Mouse (Mus musculus) embryonic facial prominence, embryonic 12.5 days (tissue): ENCODE data around the gene Prr13. TPM values are rescaled to one million over a fixed set of nuclear protein-coding genes. Genes with fewer than 3 reads are reported as not detected.

Source experiments
- ATAC-seq: fragments of 200-750 bp; cut with Nextera tagmentation; 2 replicates; pipeline ENCODE4 v1.8.0; 2017; ENCODE audit not compliant: insufficient number of reproducible peaks, insufficient read depth, low FRiP score, low TSS enrichment
- H3K27ac ChIP-seq: fragments of 300-500 bp; sonication (generic); 2 replicates; pipeline ENCODE4 v1.5.1; 2016; ENCODE audit warnings: mild to moderate bottlenecking
- H3K27me3 ChIP-seq: fragments of 300-500 bp; sonication (generic); 2 replicates; pipeline ENCODE4 v1.6.1; 2016; ENCODE audit warnings: mild to moderate bottlenecking, moderate library complexity
- H3K36me3 ChIP-seq: fragments of 300-500 bp; sonication (generic); 2 replicates; pipeline ENCODE4 v1.6.1; 2016; ENCODE audit warnings: mild to moderate bottlenecking
- H3K4me1 ChIP-seq: fragments of 300-500 bp; sonication (generic); 2 replicates; pipeline ENCODE4 v1.6.1; 2016
- H3K4me2 ChIP-seq: fragments of 300-500 bp; sonication (generic); replicated peaks from 2 replicates; pipeline ENCODE4 v1.6.1; 2016; ENCODE audit warnings: mild to moderate bottlenecking, moderate library complexity
- H3K4me3 ChIP-seq: fragments of 300-500 bp; sonication (generic); 2 replicates; pipeline ENCODE4 v1.5.1; 2016; ENCODE audit warnings: mild to moderate bottlenecking
- H3K9ac ChIP-seq: fragments of 300-500 bp; sonication (generic); 2 replicates; pipeline ENCODE4 v1.6.1; 2016; ENCODE audit warnings: mild to moderate bottlenecking, moderate library complexity
- H3K9me3 ChIP-seq: fragments of 300-500 bp; sonication (generic); 2 replicates; pipeline ENCODE4 v1.6.1; 2016; ENCODE audit warnings: mild to moderate bottlenecking, moderate library complexity
- WGBS: fragments of 180-500 bp; shearing (Covaris S2); methylation state at CpG from one replicate; pipeline ENCODE4 v1.1.7; 2016; 5-methylcytosine and 5-hydroxymethylcytosine counted together
- polyA plus RNA-seq: library from polyadenylated mRNA; unstranded; fragments of >200 nt; fragmentation: Nextera tagmentation; extraction: Ambion mirVana; gene quantifications from 2 replicates; pipeline ENCODE4 v1.2.1, GENCODE M21; 2016

The Prr13 gene
- polyA plus RNA-seq, 1 experiment from 2014 or later, result 59.0 TPM

GRCm38 (mm10) chr15:102487664-102488063 lies 28.8 kb downstream of the Prr13 start:
- Histone ChIP-seq H3K4me1 (no peaks in the 10 kb centered on the region), H3K27me3 (no peaks in the 10 kb centered on the region), H3K36me3 (peaks cover 83% of the 10 kb centered on the region), H3K9me3 (no peaks in the 10 kb centered on the region), H3K27ac (no peak overlapping the region), H3K4me3 (no peak overlapping the region), H3K4me2 (no peak overlapping the region), H3K9ac (no peak overlapping the region)
- ATAC-seq, result no peak
- WGBS, result 66% methylated on average over 1 of the region's 1 CpGs

DNA sequence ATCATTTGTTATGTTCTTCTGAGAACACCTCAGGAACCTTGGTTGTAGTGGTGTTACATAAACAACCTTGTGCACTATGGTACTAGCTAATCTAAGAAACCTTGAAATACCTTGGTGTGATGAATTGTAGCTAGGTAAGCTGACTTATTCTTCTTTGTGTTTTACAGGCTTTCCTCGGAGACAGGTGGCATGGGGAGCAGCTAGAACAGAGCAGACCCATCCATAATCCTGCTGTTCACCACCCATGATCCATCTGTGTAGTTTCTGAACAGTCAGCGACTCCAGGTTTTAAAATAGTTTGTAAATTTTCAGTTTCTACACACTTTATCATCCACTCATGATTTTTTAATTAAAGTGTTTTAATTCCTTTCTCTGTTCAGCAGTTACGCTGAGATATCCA lies 39.5 kb downstream of the Prr13 start:
- peaks cover 80% of the 10 kb centered on the region for H3K36me3 ChIP-seq
- no peak for ATAC-seq
- no peak overlapping the region for H3K4me2 ChIP-seq
- no peak overlapping the region for H3K4me3 ChIP-seq
- 94% methylated on average over 3 of the region's 3 CpGs for WGBS
- H3K27ac ChIP-seq, result no peak overlapping the region
- H3K27me3 ChIP-seq, result no peaks in the 10 kb centered on the region
- H3K4me1 ChIP-seq, result no peaks in the 10 kb centered on the region
- H3K9me3 ChIP-seq, result no peaks in the 10 kb centered on the region
- no peak overlapping the region for H3K9ac ChIP-seq

- Histone ChIP-seq H3K4me3 (no peak overlapping the region), H3K27me3 (no peaks in the 10 kb centered on the region), H3K27ac (no peak overlapping the region), H3K4me2 (no peak overlapping the region), H3K9ac (no peak overlapping the region), H3K36me3 (peaks cover 81% of the 10 kb centered on the region), H3K4me1 (no peaks in the 10 kb centered on the region), H3K9me3 (no peaks in the 10 kb centered on the region)
- no peak for ATAC-seq
- 79% methylated on average over 3 of the region's 3 CpGs for WGBS
Observed at GRCm38 (mm10) chr15:102499370-102499769, 40.5 kb downstream of the Prr13 start.

GRCm38 (mm10) chr15:102499851-102500250 lies 41.0 kb downstream of the Prr13 start:
- no peak for ATAC-seq

DNA sequence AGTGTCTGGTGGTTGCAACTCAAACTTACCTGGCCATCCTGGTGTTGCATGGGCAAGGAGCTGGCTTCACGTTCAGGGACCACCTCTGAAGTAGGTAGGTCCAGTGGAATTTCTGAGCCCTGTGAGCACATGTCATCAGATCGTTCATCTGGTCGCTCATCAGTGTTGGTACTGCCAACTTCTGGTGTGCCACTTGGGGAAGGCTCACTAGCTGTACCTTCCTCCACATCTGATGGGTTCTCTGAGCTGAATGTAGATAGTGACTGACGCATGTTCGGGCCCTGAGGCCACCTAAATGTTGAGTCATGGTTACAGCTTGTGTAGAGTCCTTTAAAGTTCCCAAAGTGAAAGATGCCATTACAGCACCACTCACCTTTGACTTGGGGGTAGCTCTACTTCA lies 41.7 kb downstream of the Prr13 start:
- H3K4me2 ChIP-seq, result no peak overlapping the region
- no peak overlapping the region for H3K4me3 ChIP-seq
- no peak for ATAC-seq
- WGBS, result 89% methylated on average over 5 of the region's 5 CpGs
- H3K9me3 ChIP-seq, result no peaks in the 10 kb centered on the region
- H3K9ac ChIP-seq, result no peak overlapping the region
- H3K27ac ChIP-seq, result no peak overlapping the region
- no peaks in the 10 kb centered on the region for H3K27me3 ChIP-seq
- H3K4me1 ChIP-seq, result no peaks in the 10 kb centered on the region
- peaks cover 79% of the 10 kb centered on the region for H3K36me3 ChIP-seq

More at GRCm38 (mm10) chr15:102499851-102500250, 41.0 kb downstream of the Prr13 start:
- H3K36me3 ChIP-seq, result peaks cover 81% of the 10 kb centered on the region
- H3K4me2 ChIP-seq, result no peak overlapping the region
- H3K27me3 ChIP-seq, result no peaks in the 10 kb centered on the region
- no peak overlapping the region for H3K4me3 ChIP-seq
- no peak overlapping the region for H3K27ac ChIP-seq
- H3K9me3 ChIP-seq, result no peaks in the 10 kb centered on the region
- 92% methylated on average over 6 of the region's 6 CpGs for WGBS
- no peak overlapping the region for H3K9ac ChIP-seq
- no peaks in the 10 kb centered on the region for H3K4me1 ChIP-seq

- no peak overlapping the region for H3K4me3 ChIP-seq
- no peak for ATAC-seq
- no peaks in the 10 kb centered on the region for H3K4me1 ChIP-seq
- H3K9me3 ChIP-seq, result no peaks in the 10 kb centered on the region
- no peak overlapping the region for H3K9ac ChIP-seq
- no peak overlapping the region for H3K27ac ChIP-seq
- H3K36me3 ChIP-seq, result peaks cover 71% of the 10 kb centered on the region
- 87% methylated on average over 19 of the region's 19 CpGs for WGBS
- no peaks in the 10 kb centered on the region for H3K27me3 ChIP-seq
- H3K4me2 ChIP-seq, result no peak overlapping the region
Observed at GRCm38 (mm10) chr15:102501084-102501814, 42.4 kb downstream of the Prr13 start.

- no peak overlapping the region for H3K4me3 ChIP-seq
- no peaks in the 10 kb centered on the region for H3K4me1 ChIP-seq
- peaks cover 65% of the 10 kb centered on the region for H3K36me3 ChIP-seq
- H3K27ac ChIP-seq, result no peak overlapping the region
- no peaks in the 10 kb centered on the region for H3K27me3 ChIP-seq
- H3K9ac ChIP-seq, result no peak overlapping the region
- no peak overlapping the region for H3K4me2 ChIP-seq
- no peak for ATAC-seq
- no peaks in the 10 kb centered on the region for H3K9me3 ChIP-seq
- WGBS, result 73% methylated on average over 9 of the region's 9 CpGs
Observed at GRCm38 (mm10) chr15:102502254-102502840, 43.5 kb downstream of the Prr13 start.

DNA sequence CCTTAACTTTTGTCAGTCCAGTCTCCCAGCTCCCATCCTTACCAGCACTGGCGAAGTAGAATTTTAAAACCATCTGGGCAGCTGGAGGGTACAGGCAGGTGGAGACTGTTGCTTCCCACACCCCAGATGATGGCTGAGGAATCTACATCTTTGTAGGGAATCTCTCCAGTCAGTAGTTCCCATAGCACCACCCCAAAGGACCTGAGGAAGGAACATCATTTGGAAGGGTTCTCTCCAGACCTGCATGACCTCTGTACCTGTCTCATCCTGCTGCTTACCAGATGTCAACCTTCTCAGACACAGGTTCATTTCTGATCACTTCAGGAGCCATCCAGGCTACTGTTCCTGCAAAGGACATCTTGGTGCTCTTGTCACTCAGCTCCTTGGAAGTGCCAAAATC lies 44.6 kb downstream of the Prr13 start, which contains the start of gene Gm10337:
Gm10337 (plus strand) TSS at position 276 of the 400 bp plus-strand sequence.
- no peak for ATAC-seq
- Histone ChIP-seq H3K9ac (no peak within 1 kb of the TSS), H3K9me3 (no peaks in the 10 kb centered on the region), H3K4me3 (no peak within 1 kb of the TSS), H3K36me3 (peaks cover 61% of the 10 kb centered on the region), H3K27me3 (no peaks in the 10 kb centered on the region), H3K4me2 (no peak within 1 kb of the TSS), H3K4me1 (no peaks in the 10 kb centered on the region), H3K27ac (0 out of 2 replicates have a peak within 1 kb of the TSS, but pooled peaks have one; percentile 2)
- 88% methylated on average over 1 of the region's 1 CpGs for WGBS

DNA sequence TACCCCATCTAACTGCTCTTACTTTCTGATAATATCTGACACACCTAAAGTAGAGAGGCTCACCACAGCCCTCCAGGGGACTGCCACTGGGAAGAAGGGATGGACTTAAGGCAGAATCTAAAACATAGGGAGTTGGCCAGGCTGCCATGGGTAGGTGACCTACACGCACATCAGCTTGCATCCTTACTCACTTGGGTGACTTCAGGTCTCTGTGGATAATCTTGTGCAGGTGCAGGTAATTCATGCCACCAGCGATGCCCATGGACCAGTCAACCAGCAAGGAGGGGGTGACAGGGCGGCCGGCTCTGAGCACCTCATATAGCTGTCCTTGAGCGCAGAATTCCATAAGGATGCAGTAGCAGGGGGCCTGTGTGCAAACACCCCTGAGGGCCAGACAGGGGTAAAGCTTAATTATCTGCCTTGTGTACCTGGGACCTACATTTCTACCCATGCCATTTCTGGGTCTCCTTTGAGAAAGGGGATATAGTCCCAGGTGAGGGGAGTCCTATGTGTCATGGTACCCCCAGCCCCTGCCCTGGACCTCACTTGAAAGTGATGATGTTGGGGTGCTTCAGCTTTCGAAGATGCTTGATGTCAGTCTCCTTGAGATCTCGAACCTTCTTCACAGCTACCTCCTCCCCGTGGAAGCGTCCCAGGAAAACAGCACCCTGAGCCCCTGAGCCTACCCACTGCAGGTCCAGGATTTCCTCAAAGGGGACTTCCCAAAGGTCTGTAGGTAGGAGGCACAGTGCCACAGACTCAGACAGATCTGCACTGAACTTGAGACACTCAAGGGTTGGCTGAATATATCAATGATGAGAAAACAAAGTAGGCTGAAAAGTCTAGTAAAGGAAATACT lies 45.3 kb downstream of the Prr13 start:
- Histone ChIP-seq H3K9me3 (no peaks in the 10 kb centered on the region), H3K9ac (no peak overlapping the region), H3K4me1 (no peaks in the 10 kb centered on the region), H3K4me2 (no peak overlapping the region), H3K36me3 (peaks cover 58% of the 10 kb centered on the region), H3K4me3 (no peak overlapping the region), H3K27me3 (no peaks in the 10 kb centered on the region), H3K27ac (no peak overlapping the region)
- no peak for ATAC-seq
- 89% methylated on average over 9 of the region's 9 CpGs for WGBS

GRCm38 (mm10) chr15:102505073-102505769 lies 46.4 kb downstream of the Prr13 start:
- Histone ChIP-seq H3K9ac (no peak overlapping the region), H3K27ac (no peak overlapping the region), H3K4me1 (peaks cover 9% of the 10 kb centered on the region), H3K36me3 (peaks cover 47% of the 10 kb centered on the region), H3K4me2 (no peak overlapping the region), H3K4me3 (no peak overlapping the region), H3K9me3 (no peaks in the 10 kb centered on the region), H3K27me3 (no peaks in the 10 kb centered on the region)
- 75% methylated on average over 12 of the region's 12 CpGs for WGBS
- ATAC-seq, result no peak

DNA sequence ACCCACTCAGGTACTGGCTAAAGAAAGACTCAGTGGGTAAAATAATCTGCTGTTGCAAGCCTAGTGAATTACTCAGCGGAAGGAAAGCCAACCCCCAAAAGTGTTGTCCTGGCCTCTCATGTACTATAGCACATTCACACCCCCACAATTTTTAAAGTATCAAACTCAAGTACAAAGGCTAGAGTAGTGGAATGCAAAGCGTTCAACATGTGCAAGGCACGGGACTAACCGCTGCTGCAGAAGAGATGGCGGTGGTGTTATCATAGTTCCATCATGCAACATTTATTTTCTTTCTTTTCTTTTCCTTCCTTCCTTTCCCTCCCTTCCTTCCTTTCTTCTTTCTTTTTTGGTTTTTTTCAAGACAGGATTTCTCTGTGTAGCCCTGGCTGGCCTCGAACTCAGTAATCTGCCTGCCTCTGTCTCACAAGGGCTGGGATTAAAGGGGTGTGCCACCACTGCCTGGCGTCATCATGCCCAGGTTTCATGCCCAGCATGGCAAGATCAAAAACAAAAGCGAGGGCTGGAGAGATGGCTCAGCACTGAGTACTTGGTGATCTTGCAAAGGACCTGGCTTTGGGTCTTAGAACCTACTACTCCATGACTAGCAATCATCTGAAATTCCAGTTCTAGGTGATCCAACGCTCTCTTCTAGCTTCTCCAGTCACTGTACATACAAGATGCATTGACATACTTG lies 47.1 kb downstream of the Prr13 start:
- WGBS, result 85% methylated on average over 9 of the region's 9 CpGs
- H3K4me3 ChIP-seq, result no peak overlapping the region
- peaks cover 13% of the 10 kb centered on the region for H3K4me1 ChIP-seq
- no peak for ATAC-seq
- H3K4me2 ChIP-seq, result no peak overlapping the region
- H3K27ac ChIP-seq, result no peak overlapping the region
- no peak overlapping the region for H3K9ac ChIP-seq
- H3K27me3 ChIP-seq, result no peaks in the 10 kb centered on the region
- H3K9me3 ChIP-seq, result no peaks in the 10 kb centered on the region
- H3K36me3 ChIP-seq, result peaks cover 40% of the 10 kb centered on the region
